Mouse (Mus musculus) cerebellum, adult (tissue): Measurements from ENCODE around the gene Slfn9.
"Not testable (repeated sequence)": the region's sequence is repeated elsewhere in the genome, so short reads cannot be mapped to it uniquely, and the experiment has no call there.

ENCODE experiments used
- ATAC-seq: cut with Nextera tagmentation; 2 replicates; pipeline ENCODE4 v1.9.2; 2017; ENCODE audit warnings: mild to moderate bottlenecking, moderate library complexity, mixed read lengths; ENCODE audit not compliant: insufficient number of reproducible peaks, low FRiP score, low TSS enrichment

The Slfn9 gene

DNA sequence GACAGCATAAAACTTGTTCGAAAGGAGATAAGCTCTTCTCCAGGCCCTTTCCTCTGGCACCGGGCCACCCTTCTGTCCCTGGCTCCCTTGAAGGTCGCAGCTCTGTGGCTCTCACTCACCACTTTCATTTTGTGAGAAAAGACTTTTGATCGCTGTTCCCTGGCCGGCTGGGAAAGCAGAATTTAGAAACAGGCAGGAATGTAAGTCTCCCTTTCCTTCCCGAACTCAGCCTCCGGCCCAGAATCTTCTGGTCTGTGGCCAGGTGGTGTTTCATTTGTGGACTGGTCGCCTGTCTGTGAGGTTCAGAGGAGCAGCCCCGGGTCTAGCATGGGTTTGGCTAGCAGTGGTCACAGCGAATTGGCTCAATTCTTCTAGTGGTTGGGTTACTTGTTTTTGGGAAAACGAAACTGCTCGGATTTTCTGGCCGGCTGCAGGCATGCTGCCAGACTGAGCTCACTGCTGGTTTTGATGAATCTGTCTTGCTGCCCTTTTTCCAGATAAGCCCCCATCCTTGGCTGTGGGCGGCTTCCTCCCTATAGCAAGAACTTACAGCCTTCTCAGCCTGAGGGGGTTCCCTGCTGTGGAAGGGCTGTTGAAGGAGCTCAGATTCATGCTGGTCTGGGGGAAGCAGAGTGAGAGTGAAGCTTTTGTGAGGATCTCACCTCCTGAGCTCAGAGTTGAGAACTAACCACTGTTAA is at the start of gene Slfn9:
TSS of gene Slfn9 (minus strand) at position 362 of the 698 bp plus-strand sequence.
- ATAC-seq = no peak

DNA sequence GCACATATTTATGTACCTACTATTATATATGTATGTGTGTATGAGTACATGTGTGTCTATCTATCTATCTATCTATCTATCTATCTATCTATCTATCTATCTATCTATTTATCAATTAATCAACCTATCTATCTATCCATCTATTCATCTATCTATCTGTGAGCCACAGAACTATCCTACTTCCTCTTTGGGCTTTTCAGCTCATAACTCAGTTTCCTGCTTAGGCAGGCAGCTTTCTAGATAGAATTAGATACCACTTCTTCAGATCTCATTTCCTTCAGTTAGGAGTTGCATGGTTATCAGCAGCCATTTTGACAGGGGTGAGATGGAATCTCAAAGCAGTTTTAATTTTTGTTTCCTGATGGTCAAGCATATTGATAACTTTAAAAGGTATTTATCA is 49.4 kb upstream of the Slfn9 start:
- no peak for ATAC-seq

DNA sequence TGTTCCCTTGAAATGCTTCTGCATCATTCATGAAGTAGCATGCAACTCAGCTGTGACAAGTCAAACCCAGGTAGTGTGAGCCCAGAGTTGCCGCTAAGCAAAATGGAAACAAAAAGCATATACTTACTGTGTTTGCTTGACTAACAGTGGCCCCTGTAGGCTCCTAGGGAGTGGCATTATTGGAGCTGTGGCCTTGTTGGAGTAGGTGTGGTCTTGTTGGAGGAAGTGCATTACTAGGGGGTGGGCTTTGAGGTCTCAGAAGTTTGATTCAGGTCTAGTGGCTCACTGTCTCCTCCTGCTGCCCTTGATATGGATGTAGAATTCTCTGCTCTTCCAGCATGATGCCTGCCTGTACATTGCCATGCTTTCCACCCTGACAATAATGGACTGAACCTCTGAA is 48.7 kb upstream of the Slfn9 start:
- no peak for ATAC-seq

DNA sequence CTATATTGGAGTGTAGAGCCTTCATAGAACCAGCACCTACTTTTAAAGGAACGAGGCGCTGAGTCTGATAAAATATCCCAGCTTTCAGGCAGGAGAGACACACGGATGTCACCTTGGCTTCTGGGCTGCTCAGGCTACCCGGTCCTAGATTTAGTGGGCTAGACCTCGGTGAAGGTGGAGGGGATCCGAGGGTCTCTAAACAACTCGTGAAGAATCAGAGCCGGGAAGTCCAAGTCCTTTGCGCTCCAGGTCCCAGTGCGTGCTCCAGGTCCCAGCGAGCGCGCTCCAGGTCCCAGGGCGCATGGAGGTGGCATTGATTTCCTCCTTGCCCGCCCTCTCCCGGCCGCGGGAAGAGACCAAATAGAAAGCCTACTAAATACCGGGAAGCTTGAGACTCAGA is 48.2 kb upstream of the Slfn9 start:
- ATAC-seq = no peak

DNA sequence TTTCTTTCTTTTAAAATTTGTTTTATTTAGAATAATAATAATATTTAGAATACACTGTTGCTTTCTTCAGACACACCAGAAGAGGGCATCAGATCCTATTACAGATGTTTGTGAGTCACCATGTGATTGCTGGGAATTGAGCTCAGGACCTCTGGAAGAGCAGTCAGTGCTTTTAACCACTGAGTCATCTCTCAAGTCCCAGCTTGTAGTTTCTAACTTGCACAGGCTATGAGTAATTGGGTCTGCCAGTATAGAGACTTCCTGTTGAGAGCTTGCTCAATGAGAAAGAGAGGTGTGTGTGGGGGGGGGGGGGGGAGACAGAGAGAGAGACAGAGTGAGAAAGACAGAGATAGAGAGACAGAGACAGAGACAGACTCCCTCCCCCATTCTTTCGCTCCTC is 47.5 kb upstream of the Slfn9 start:
- no peak for ATAC-seq

DNA sequence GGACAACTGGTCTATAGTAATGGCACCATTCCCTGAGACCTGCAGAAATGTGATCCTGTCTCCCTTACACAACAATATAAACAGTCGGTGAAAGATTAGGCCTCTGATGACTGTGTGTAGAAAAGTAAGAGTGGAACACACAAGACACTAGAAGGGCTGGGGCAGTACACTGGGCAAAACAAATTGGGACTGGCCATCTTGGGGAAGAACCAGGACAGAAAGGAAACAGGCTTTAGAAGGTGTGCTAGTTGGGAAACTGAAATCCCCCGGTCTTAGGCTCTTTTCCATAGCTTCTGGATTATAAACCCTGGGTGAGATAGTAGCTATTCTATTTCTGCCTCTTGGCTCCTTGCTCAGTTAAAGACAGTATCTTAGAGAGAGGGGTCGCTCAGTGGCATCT is 47.1 kb upstream of the Slfn9 start:
- ATAC-seq = not testable (repeated sequence)

DNA sequence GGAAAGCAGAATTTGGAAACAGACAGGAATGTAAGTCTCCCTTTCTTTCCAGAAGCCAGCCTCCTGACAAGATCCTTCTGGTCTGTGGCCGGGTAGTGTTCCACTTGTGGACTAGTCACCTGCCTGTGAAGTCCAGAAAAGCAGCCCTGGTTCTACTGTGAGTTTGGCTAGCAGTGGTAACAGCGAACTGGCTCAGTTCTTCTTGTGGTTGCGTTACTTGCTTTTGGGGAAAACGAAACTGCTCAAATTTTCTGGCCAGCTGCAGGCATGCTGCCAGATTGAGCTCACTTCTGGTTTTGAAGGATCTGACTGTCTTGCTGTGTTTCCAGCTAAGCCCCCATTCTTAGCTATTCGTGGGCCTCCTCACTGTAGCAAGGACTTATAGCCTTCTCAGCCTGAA is 29.0 kb upstream of the Slfn9 start, which contains the start of gene Slfn8:
TSS of gene Slfn8 (minus strand) at position 190 of the 400 bp plus-strand sequence.
- ATAC-seq = no peak

DNA sequence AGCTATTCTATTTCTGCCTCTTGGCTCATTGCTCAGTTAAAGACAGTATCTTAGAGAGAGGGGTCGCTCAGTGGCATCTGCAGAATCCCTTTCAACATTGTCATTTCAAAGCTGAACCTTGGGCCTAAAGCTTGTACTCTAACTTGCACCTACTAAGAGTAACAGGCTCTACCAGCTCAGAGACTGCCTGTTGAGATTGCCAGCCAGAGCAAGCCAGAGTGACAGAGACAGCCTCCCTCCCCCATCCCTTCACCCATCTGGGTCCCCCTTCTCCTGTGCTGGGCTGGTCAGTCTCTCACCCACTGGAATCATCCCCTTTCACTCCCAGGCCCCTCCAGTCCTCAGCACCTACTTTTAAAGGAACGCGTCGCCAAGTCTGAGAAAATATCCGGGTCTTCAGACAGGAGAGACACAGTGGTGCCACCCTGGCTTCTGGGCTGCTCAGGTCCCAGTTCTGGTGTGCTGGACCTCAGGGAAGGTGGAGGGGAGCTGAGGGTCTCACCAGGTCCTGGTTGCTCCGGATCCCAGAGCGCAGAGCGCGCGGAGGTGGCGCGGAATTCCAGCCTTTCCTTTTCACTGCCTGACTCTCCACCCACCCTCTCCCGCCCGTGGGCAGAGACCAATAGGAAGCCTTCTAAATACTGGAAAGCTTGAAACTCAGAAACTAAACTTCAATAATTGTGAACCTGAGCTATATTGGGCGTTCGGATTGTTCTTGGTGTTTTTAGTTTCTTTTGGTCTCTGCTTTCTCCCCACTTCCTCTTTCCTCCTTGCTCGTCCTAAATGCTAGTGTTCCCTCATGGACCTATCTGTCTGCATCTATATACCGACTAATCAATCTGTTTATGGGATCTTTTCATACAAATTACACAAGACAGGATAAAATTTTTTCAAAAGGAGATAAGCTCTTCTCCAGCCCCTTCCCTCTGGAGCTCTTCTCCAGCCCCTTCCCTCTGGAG is 28.2 kb upstream of the Slfn9 start:
- not testable (repeated sequence) for ATAC-seq

DNA sequence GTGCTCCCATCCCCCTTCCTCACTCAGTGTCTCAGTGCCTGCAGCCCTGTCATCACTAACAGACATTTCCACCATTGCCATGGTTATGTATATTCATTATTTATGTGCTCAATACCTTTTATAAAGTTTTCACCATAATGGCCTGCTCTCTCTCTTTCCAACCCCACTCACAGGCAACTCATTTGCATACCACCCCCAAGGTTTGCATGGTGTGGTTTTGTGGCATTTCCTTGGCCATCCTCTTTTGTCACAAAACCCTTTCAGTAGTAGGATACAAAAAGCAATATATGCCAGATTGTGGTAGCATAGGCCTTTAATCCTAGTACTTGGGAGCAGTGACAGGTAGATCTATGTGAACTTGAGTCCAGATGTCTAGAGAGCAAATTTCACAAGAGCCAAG is 24.5 kb upstream of the Slfn9 start:
- no peak for ATAC-seq

DNA sequence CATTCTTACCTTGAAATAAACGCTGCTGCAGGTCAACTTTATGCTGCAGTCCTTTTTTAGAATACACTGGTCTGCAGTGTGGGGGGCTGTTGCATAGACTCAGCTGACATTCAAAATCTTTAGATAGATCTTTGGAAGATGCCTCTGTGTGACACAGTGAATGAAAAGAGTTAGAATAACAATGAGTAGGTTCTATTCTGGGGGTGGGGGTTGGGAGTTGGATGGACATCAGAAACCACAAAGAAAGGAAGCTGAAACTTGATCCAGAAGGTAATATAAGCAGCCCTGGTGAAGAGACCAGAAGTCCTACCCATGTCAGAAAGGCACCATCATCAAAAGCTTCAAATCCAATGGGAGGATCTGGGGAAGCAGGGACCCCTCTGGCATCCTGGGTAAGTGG is 21.7 kb upstream of the Slfn9 start:
- ATAC-seq = no peak

DNA sequence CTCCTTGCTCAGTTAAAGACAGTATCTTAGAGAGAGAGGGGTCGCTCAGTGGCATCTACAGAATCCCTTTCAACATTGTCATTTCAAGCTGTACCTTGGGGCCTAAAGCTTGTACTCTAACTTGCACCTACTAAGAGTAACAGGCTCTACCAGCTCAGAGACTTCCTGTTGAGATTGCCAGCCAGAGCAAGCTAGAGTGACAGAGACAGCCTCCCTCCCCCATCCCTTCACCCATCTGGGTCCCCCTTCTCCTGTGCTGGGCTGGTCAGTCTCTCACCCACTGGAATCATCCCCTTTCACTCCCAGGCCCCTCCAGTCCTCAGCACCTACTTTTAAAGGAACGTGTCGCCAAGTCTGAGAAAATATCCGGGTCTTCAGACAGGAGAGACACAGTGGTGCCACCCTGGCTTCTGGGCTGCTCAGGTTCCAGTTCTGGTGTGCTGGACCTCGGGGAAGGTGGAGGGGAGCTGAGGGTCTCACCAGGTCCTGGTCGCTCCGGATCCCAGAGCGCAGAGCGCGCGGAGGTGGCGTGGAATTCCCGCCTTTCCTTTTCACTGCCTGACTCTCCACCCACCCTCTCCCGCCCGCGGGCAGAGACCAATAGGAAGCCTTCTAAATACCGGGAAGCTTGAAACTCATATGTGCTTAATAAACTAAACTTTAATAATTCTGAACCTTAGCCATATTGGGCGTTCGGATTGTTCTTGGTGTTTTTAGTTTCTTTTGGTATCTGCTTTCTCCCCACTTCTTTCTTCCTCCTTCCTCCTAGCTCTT is 831 bp downstream of the Slfn9 start:
- not testable (repeated sequence) for ATAC-seq

DNA sequence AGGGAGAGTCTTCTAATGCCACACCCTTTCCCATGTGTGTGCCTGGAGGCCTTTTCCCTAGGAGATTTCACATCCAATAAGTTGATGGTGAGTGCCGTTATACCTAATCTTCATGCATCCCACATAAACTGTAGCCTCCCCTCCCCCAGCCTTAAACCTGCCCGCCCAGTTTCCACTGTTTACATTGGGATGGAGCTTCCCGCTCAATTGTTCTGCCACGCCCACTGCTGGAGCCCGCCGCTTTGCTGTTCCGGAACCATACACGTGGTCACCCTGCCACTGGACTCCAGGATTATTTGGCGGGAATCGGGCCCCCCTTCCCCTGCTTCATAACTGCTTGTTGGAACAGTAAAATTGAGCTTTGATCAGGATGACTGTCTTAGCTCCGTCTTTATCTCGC is 2.3 kb downstream of the Slfn9 start:
- no peak for ATAC-seq

DNA sequence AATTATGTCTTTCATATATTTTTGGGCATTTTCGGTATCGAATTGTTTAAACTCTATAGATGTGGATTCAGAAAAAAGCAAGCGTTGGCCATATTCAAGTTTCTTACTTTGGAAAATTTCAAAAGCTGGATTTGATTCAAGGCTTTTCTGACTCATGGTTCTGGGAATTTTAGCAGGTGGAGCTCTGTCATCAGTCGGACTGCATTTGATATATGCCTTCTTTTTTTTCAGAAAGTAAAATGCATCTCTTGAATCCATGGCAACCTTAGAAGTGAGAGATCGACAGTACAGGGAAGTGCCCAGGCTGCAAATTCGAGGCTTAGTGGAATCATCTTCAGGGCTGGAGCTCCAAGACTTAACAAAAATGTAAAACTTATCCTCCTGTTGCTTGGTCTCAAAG is 4.0 kb downstream of the Slfn9 start:
- no peak for ATAC-seq

DNA sequence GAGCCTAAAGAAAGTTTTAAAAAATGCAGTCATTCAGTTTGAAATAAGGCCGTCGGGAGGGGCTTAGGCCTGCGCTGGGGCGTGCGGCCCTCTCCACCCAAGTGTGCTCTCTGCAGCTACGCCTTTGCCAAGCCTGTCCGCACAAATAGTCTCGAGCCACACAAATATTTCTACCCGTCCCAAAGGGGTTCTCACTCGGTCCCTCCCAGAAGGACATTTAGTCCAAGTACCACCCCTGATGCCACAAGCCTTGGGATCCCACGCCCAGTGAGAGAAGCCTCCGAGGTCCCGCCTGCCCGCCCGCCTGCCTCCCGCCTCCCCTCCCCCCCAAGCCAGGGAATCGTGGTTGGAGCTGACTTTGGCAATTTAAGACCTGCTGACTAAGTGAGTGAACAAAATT is 8.4 kb downstream of the Slfn9 start:
- ATAC-seq = no peak

DNA sequence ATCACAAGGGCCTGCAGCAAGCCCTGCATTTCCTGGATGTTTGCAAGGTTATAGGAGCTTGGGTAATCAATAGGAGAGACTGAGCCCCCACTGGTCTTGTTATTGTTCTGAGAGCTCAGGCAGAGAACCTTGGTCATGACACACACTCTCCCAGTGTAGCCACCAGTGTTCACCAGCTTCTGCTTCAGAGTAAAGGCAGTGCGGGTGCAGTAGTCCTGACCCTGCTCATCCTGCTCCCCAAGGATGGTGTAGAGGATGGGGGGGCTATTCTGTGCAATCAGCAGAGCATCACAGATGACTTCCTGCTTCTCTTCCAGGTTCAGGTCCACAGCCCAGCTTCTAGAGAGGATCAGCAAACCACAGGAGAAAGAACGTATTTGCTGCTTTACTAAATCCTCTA is 9.2 kb downstream of the Slfn9 start:
- ATAC-seq = not testable (repeated sequence)

DNA sequence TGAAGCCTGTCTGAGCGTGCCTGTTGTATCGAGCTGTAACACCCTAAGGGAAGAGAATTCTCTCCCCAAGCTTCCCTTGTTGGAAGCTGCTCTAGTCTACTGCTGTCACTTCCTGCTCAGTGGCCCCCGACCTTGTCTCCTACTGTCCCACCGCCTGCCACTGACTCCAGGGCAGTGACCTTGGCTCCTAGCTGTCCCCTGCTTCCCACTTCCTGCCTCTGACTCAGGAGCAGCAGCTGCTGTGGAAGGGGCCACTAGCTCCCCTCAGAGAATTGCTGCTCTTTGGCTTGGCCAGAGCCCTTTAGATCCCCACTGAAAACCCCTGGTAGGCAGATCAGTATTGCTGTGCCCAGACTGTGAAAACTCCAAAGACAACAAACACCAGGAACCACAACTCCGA is 17.7 kb downstream of the Slfn9 start:
- no peak for ATAC-seq

DNA sequence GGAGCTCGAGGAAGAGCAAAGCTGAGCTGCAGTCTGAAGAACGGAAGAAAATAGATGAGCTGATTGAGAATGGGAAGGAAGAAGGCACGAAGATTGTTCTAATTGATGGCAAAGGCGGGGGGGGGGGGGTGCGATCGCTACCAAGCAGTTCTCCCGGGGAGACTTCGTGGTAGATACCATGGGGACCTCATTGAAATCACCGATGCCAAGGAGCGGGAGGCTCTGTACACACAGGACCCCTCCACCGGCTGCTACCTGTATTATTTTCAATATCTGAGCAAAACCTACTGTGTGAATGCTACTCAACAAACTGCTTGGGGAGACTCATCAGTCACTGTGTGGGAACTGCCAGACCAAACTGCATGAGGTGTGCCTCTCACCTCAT is 20.0 kb downstream of the Slfn9 start:
- no peak for ATAC-seq

DNA sequence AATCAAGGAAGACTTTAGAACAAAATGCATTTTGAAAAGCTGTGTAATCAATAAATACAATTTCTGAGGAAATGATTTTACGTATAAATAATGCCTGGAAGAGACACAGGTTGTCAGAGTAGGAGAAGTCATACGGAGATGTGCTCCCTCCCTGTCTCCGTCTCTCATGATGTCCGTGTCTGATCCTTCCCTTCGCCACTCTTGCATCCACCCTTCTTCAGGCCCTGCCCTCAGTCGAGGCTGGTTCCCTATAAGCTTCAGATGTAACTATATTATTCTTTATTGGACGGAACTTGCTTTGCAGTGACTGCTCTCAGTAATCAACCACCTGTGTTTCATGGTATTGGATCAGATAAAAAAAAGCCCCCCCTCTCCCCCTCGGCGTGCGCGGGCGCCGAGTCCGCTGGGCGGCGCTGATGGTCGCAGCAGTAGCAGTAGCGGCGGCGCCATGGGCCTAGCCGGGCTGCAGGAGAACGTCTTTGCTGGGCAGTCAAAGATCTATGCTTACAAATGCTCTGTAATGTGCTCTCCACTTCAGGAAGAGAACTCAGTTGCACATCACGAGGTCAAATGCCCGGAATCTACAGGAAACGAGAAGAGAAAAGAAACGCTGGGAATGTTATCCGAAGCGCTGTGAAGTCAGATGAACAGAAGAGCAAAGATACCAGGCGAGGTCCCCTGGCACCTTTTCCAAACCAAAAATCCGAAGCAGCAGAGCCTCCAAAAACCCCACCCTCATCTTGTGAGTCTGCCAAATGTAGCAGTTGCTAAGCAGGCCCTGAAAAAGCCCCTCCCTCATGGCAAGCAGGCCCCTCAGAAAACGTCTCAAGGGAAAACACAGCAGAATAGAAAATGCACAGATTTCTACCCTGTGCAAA is 20.7 kb downstream of the Slfn9 start:
- peak; percentile 74 for ATAC-seq

DNA sequence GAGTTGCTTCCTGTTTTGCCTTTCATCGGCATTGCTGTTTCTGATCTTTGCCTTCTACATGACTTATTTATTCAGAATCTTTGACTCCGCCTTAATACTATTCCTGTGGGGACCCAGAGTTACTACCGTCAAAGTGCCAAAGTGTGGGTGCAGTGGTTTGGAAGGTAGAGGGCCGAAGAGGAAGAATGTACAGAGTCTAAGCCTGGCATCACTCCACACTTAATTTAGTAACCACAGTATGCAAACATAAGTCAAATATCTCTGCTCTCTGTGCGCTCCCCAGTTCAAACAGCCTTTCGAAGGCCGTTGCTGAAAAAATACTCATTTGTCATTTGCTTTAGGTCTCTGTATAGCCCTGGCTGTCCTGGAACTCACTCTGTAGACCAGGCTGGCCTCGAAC is 29.4 kb downstream of the Slfn9 start:
- ATAC-seq = no peak

DNA sequence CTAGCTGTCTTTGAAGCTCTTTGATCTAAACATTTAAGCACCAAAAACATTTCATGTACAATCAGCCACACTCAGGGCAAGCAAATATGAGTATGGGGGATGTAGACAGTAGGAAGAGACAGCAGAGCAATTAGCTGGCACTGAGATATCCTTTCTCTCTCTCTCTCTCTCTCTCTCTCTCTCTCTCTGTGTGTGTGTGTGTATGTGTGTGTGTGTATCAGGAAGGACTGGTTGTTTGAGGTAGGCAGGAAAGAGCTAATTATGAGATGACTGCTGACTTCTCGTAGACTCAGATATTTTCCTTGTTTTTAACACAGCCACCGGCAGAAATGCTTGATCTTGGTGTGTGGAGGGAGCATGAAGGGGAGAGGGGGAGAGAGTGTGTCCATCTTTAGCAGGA is 29.9 kb downstream of the Slfn9 start:
- no peak for ATAC-seq
